ENCODE assay signal across 16 mouse cellular contexts in genomic region chr11:106061311-106061710, GRCm38 (mm10). TPM values are rescaled to one million over a fixed set of nuclear protein-coding genes. Genes with fewer than 3 reads are reported as not detected.
"Had no signal": no experiment of that assay in that cellular context is flagged by ENCODE, and none has a peak within 500 bp of the region (broad histone marks: within the 10 kb centered on the region; RNA-seq: fewer than 3 reads in every experiment).

No protein-coding gene starts in this region.

- H3K27ac ChIP-seq: lung, embryonic 15.5 days; macrophage; midbrain, embryonic 13.5 days; midbrain, embryonic 15.5 days; neural tube, embryonic 12.5 days; stomach, embryonic 15.5 days; stomach, postnatal 0 days had no signal

- H3K4me3 ChIP-seq: lung, embryonic 15.5 days; megakaryocyte, embryonic 14.5 days; midbrain, embryonic 13.5 days; midbrain, embryonic 15.5 days; neural tube, embryonic 12.5 days; stomach, embryonic 15.5 days had no signal

- H3K9me3 ChIP-seq: lung, embryonic 15.5 days; megakaryocyte, embryonic 14.5 days; midbrain, embryonic 13.5 days; midbrain, embryonic 15.5 days; neural tube, embryonic 12.5 days; stomach, embryonic 15.5 days had no signal

- ATAC-seq: lung, postnatal 0 days; midbrain, embryonic 13.5 days; midbrain, embryonic 15.5 days had no signal

- DNase-seq: lung, adult 2 months; lung, postnatal 14 days; lung, postnatal 36 days; right cerebral cortex, postnatal 14 days; thymus, postnatal 14 days; thymus, postnatal 36 days had no signal

- H3K4me2 ChIP-seq: lung, embryonic 15.5 days; midbrain, embryonic 11.5 days; midbrain, embryonic 13.5 days; midbrain, embryonic 15.5 days; neural tube, embryonic 12.5 days; stomach, embryonic 15.5 days had no signal

- H3K27me3 ChIP-seq: lung, embryonic 15.5 days; megakaryocyte, embryonic 14.5 days; midbrain, embryonic 13.5 days; midbrain, embryonic 15.5 days; neural tube, embryonic 12.5 days; stomach, embryonic 15.5 days had no signal

- H3K9ac ChIP-seq: lung, embryonic 15.5 days; midbrain, embryonic 13.5 days; midbrain, embryonic 15.5 days; neural tube, embryonic 12.5 days; stomach, embryonic 15.5 days had no signal

- H3K4me1 ChIP-seq: stomach, embryonic 15.5 days had no signal

RNA-seq across cellular contexts. Expression of gene Kcnh6, which starts 53.4 kb away (rescaled TPM):
- polyA plus RNA-seq: macrophage had no signal
